Mouse (Mus musculus) limb, embryonic 14.5 days (tissue): Measurements from ENCODE around the gene Pygm. TPM values are rescaled to one million over a fixed set of nuclear protein-coding genes. Genes with fewer than 3 reads are reported as not detected.
A peak's percentile ranks its signal among the peaks of the same experiment; 100 is the strongest.

Source experiments
- ATAC-seq: fragments of 200-750 bp; cut with Nextera tagmentation; 2 replicates; pipeline ENCODE4 v1.8.0; 2017; ENCODE audit warnings: low read depth, moderate number of reproducible peaks, moderate TSS enrichment; ENCODE audit not compliant: low FRiP score
- DNase-seq: peaks from one replicate; pipeline ENCODE4 v3.0.0-alpha.2; 2015; ENCODE audit warnings: low spot score
- H3K27ac ChIP-seq: fragments of 300-500 bp; sonication (generic); replicated peaks from 2 replicates; pipeline ENCODE4 v1.5.1; 2014; ENCODE audit warnings: low read depth, mild to moderate bottlenecking, low read length, moderate library complexity, mixed read lengths
- H3K27me3 ChIP-seq: fragments of 300-500 bp; sonication (generic); 2 replicates; pipeline ENCODE4 v1.6.1; 2014; ENCODE audit warnings: low read length, mixed read lengths; ENCODE audit not compliant: control insufficient read depth, insufficient read depth
- H3K36me3 ChIP-seq: fragments of 300-500 bp; sonication (generic); 2 replicates; pipeline ENCODE4 v1.6.1; 2014; ENCODE audit warnings: mild to moderate bottlenecking, low read length, moderate library complexity, mixed read lengths; ENCODE audit not compliant: control insufficient read depth, insufficient read depth
- H3K4me1 ChIP-seq: fragments of 300-500 bp; sonication (generic); 2 replicates; pipeline ENCODE4 v1.6.1; 2014; ENCODE audit warnings: antibody characterized with exemption, low read length, mixed read lengths; ENCODE audit not compliant: control insufficient read depth, insufficient read depth
- H3K4me2 ChIP-seq: fragments of 300-500 bp; sonication (generic); replicated peaks from 2 replicates; pipeline ENCODE4 v1.6.1; 2014; ENCODE audit warnings: low read depth, mild to moderate bottlenecking, low read length, moderate library complexity; ENCODE audit not compliant: severe bottlenecking
- H3K4me3 ChIP-seq: fragments of 300-500 bp; sonication (generic); replicated peaks from 2 replicates; pipeline ENCODE4 v1.5.1; 2014; ENCODE audit warnings: low read length
- H3K9ac ChIP-seq: fragments of 300-500 bp; sonication (generic); 2 replicates; pipeline ENCODE4 v1.6.1; 2014; ENCODE audit warnings: mild to moderate bottlenecking, low read depth, low read length, moderate library complexity; ENCODE audit not compliant: severe bottlenecking
- H3K9me3 ChIP-seq: fragments of 300-500 bp; sonication (generic); 2 replicates; pipeline ENCODE4 v1.6.1; 2016; ENCODE audit warnings: low read length; ENCODE audit not compliant: control insufficient read depth
- POLR2A ChIP-seq: fragments of 200-500 bp; IDR thresholded peaks from 2 replicates; pipeline ENCODE4 v1.8.0; 2012; ENCODE audit warnings: inconsistent platforms, mild to moderate bottlenecking, moderate library complexity, borderline replicate concordance; ENCODE audit not compliant: insufficient read depth, insufficient read length; ENCODE audit errors: extremely low read depth
- WGBS: fragments of 180-500 bp; shearing (Covaris S2); extraction: QIAGEN DNeasy Blood & Tissue Kit; methylation state at CpG from one replicate; pipeline ENCODE4 v1.1.7; 2014; 5-methylcytosine and 5-hydroxymethylcytosine counted together
- polyA plus RNA-seq, 2 experiments: library from polyadenylated mRNA; depleted of rRNA in 1 of 2; stranded (reverse) in 1 of 2; unstranded in 1 of 2; fragments of >200 nt; fragmentation: Nextera tagmentation in 1 of 2; extraction: Ambion mirVana in 1 of 2; gene quantifications; 2 replicates each; pipeline versions ENCODE4 v1.2.1 to v1.2.3; 2012 to 2014

Pygm gene
- polyA plus RNA-seq (2012; rRNA removed) (20.5 and 23.9 TPM in 2 replicates), polyA plus RNA-seq (2014; fragmentation: Nextera tagmentation; extraction: Ambion mirVana) (17.3 and 22.8 TPM in 2 replicates)

DNA sequence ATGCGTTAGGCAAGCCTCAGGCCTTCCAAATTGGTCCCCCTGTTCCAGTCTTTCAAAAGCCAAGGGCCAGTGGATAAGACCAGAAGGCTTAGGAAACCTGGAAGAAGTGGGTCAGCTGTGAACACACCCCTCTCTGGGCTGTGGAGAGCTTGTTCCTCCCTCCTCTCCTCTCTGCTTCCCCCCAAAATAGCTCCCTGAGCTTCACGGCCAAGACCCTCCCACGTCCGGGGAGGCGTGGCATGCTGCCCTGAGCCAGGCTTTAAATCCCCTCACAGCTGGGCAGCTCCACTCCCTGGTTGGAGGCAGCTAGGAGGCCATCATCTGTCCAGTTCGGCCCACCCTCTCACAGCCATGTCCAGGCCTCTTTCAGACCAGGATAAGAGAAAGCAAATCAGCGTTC is at the start of gene Pygm:
Pygm (plus strand) TSS at position 272 of the 400 bp plus-strand sequence.
- DNase-seq: peak; percentile 50
- no peak within 1 kb of the TSS for H3K4me2 ChIP-seq
- WGBS: 17% methylated on average over 7 of the region's 7 CpGs
- peak within 1 kb of the TSS; percentile 25; the same call in 1 of the 2 replicates for H3K9ac ChIP-seq
- H3K4me1 ChIP-seq: peaks cover 6% of the 10 kb centered on the region
- peak; percentile 48 for ATAC-seq
- H3K36me3 ChIP-seq: peaks cover 2% of the 10 kb centered on the region; the same call in 1 of the 2 replicates
- no peaks in the 10 kb centered on the region for H3K9me3 ChIP-seq
- TF ChIP-seq POLR2A: no peak
- no peaks in the 10 kb centered on the region for H3K27me3 ChIP-seq
- no peak within 1 kb of the TSS for H3K4me3 ChIP-seq
- H3K27ac ChIP-seq: peak within 1 kb of the TSS; percentile 33; the same call in 1 of the 2 replicates

DNA sequence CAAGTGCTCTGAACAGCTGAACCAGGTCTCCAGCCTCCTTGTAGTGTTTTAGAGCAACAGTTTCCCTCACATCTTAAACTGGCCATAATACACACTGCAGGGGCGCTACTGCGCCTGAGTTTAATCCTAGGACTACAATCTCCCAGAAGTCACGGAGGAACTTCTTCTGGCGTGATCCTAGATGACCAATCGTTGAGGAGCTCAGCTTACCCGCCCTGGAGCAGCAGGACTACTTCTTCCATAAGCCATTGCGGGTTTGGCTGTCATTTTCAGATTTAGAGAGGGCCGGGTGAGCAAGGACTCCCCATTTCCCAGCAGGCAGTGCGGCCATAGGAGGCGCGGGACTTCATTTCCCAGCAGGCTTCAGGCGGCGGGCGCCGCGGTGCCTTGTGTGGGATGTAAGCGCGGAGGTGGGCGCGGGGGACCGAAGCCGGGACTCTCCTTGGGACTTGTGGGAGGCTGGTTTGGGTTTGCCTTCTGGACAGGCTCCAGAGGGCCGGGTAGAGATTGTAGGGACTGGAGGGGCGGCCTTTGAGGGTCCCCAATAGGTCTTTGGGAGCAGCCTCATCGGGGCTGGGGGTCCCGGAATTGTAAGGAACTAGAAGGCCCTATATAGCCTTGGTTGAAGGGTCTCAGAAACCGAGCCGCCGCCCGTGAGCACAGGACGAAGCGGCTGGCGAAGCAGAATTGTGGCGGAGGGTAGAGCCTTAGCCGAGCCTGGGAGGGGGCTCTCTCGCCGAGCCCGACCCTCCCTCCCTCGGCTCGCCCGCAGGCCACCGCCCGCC is 49.3 kb upstream of the Pygm start, which contains the start of gene Men1:
Men1 (plus strand) TSS at position 307 of the 785 bp plus-strand sequence.
- Histone ChIP-seq H3K27me3 (no peaks in the 10 kb centered on the region), H3K4me2 (peak within 1 kb of the TSS; percentile 75), H3K4me3 (peak within 1 kb of the TSS; percentile 87), H3K27ac (peak within 1 kb of the TSS; percentile 73), H3K9me3 (no peaks in the 10 kb centered on the region), H3K9ac (peak within 1 kb of the TSS; percentile 83), H3K36me3 (peaks cover 33% of the 10 kb centered on the region), H3K4me1 (peaks cover 14% of the 10 kb centered on the region)
- TF ChIP-seq POLR2A: peak; percentile 50; the same call in 1 of the 2 replicates
- peak; percentile 97 for DNase-seq
- peak; percentile 95 for ATAC-seq
- WGBS: 1% methylated on average over 32 of the region's 43 CpGs

DNA sequence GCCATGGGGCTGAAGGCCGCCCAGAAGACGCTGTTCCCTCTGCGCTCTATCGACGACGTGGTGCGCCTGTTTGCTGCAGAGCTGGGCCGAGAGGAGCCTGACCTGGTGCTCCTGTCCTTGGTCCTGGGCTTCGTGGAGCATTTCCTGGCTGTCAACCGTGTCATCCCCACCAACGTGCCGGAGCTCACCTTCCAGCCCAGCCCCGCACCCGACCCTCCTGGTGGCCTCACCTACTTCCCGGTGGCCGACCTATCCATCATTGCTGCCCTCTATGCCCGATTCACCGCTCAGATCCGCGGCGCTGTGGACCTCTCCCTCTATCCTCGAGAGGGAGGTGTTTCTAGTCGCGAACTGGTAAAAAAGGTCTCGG is 48.8 kb upstream of the Pygm start:
- H3K9ac ChIP-seq: peak overlapping the region; percentile 83
- no peaks in the 10 kb centered on the region for H3K9me3 ChIP-seq
- peaks cover 39% of the 10 kb centered on the region for H3K36me3 ChIP-seq
- under 1% methylated on average over 18 of the region's 25 CpGs for WGBS
- TF ChIP-seq POLR2A: no peak
- H3K27me3 ChIP-seq: no peaks in the 10 kb centered on the region
- H3K4me2 ChIP-seq: peak overlapping the region; percentile 75
- no peak for ATAC-seq
- H3K4me1 ChIP-seq: peaks cover 15% of the 10 kb centered on the region
- peak overlapping the region; percentile 73 for H3K27ac ChIP-seq
- H3K4me3 ChIP-seq: peak overlapping the region; percentile 87
- no peak for DNase-seq

- no peak for ATAC-seq
- H3K27me3 ChIP-seq: no peaks in the 10 kb centered on the region
- TF ChIP-seq POLR2A: no peak
- peak overlapping the region; percentile 83; the same call in 1 of the 2 replicates for H3K9ac ChIP-seq
- 86% methylated on average over 10 of the region's 10 CpGs for WGBS
- peak overlapping the region; percentile 75; the same call in 1 of the 2 replicates for H3K4me2 ChIP-seq
- peak overlapping the region; percentile 87; the same call in 1 of the 2 replicates for H3K4me3 ChIP-seq
- no peak overlapping the region for H3K27ac ChIP-seq
- H3K9me3 ChIP-seq: no peaks in the 10 kb centered on the region
- peaks cover 20% of the 10 kb centered on the region for H3K4me1 ChIP-seq
- H3K36me3 ChIP-seq: peaks cover 41% of the 10 kb centered on the region
- no peak for DNase-seq
Observed at GRCm38 (mm10) chr19:6336920-6337319, 47.3 kb upstream of the Pygm start.

DNA sequence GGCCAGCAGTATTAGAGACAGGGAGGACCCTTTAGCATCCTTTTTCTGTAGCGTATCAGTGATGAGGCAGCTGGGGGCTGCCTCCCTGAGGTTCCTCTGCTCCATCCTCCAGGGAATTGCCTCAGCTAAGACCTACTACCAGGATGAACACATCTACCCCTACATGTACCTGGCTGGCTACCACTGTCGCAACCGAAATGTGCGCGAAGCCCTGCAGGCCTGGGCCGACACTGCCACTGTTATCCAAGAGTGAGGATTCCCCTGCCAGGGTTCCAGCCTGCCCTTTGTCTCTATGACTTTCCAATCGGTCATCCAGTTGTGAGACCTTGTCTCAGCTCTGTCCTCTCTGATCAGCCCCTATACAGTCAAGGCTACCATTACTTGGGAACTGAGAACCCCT is 46.0 kb upstream of the Pygm start:
- no peaks in the 10 kb centered on the region for H3K9me3 ChIP-seq
- no peak overlapping the region for H3K9ac ChIP-seq
- H3K36me3 ChIP-seq: peaks cover 42% of the 10 kb centered on the region
- H3K4me3 ChIP-seq: no peak overlapping the region
- DNase-seq (no peak), ATAC-seq (no peak)
- WGBS: 95% methylated on average over 7 of the region's 7 CpGs
- H3K27me3 ChIP-seq: no peaks in the 10 kb centered on the region
- no peak overlapping the region for H3K4me2 ChIP-seq
- H3K4me1 ChIP-seq: peaks cover 20% of the 10 kb centered on the region
- no peak for TF ChIP-seq POLR2A
- no peak overlapping the region for H3K27ac ChIP-seq
